Mouse (Mus musculus): ENCODE data around the gene Aebp2. TPM values are rescaled to one million over a fixed set of nuclear protein-coding genes. Genes with fewer than 3 reads are reported as not detected.
"Not testable (repeated sequence)": the region's sequence is repeated elsewhere in the genome, so short reads cannot be mapped to it uniquely, and the experiment has no call there.

Aebp2 gene
- polyA plus RNA-seq, 1 experiment from 2014 or later = 7.2 TPM

- Histone ChIP-seq H3K4me2 (no peak overlapping the region), H3K9ac (replicated peaks) (no peak overlapping the region), H3K4me1 (no peaks in the 10 kb centered on the region), H3K36me3 (peaks cover 12% of the 10 kb centered on the region), H3K9me3 (replicated peaks) (no peaks in the 10 kb centered on the region), H3K27ac (replicated peaks) (no peak overlapping the region), H3K4me3 (replicated peaks) (no peak overlapping the region), H3K27me3 (replicated peaks) (no peaks in the 10 kb centered on the region)
- ATAC-seq (ENCODE audit: low FRiP score) = no peak
- 85% methylated on average over 3 of the region's 3 CpGs for WGBS
Observed at GRCm38 (mm10) chr6:140657920-140658522, 35.6 kb downstream of the Aebp2 start.

GRCm38 (mm10) chr6:140661111-140661510 is 38.6 kb downstream of the Aebp2 start:
- H3K27ac ChIP-seq (replicated peaks) = no peak overlapping the region
- peaks cover 5% of the 10 kb centered on the region for H3K4me1 ChIP-seq
- WGBS = 89% methylated on average over 10 of the region's 10 CpGs

GRCm38 (mm10) chr6:140661777-140662176 is 39.3 kb downstream of the Aebp2 start:
- no peak overlapping the region for H3K4me3 ChIP-seq (replicated peaks)
- 0 out of 2 replicates have a peak, but pooled peaks cover 3% of the 10 kb centered on the region for H3K36me3 ChIP-seq
- no peaks in the 10 kb centered on the region for H3K9me3 ChIP-seq (replicated peaks)
- H3K27me3 ChIP-seq (replicated peaks) = no peaks in the 10 kb centered on the region
- H3K4me1 ChIP-seq = peaks cover 11% of the 10 kb centered on the region
- no peak overlapping the region for H3K9ac ChIP-seq (replicated peaks)
- 86% methylated on average over 7 of the region's 7 CpGs for WGBS
- ATAC-seq (ENCODE audit: low FRiP score) = no peak
- no peak overlapping the region for H3K27ac ChIP-seq (replicated peaks)
- no peak overlapping the region for H3K4me2 ChIP-seq

More at GRCm38 (mm10) chr6:140661111-140661510, 38.6 kb downstream of the Aebp2 start:
- no peak overlapping the region for H3K4me3 ChIP-seq (replicated peaks)
- H3K36me3 ChIP-seq = 0 out of 2 replicates have a peak, but pooled peaks cover 3% of the 10 kb centered on the region
- H3K9me3 ChIP-seq (replicated peaks) = no peaks in the 10 kb centered on the region
- H3K27me3 ChIP-seq (replicated peaks) = no peaks in the 10 kb centered on the region
- no peak for ATAC-seq (ENCODE audit: low FRiP score)
- H3K9ac ChIP-seq (replicated peaks) = no peak overlapping the region
- no peak overlapping the region for H3K4me2 ChIP-seq

- Histone ChIP-seq H3K4me3 (replicated peaks) (no peak overlapping the region), H3K4me1 (peaks cover 15% of the 10 kb centered on the region), H3K4me2 (no peak overlapping the region), H3K36me3 (0 out of 2 replicates have a peak, but pooled peaks cover 3% of the 10 kb centered on the region), H3K9ac (replicated peaks) (no peak overlapping the region), H3K27me3 (replicated peaks) (no peaks in the 10 kb centered on the region), H3K9me3 (replicated peaks) (no peaks in the 10 kb centered on the region), H3K27ac (replicated peaks) (no peak overlapping the region)
- ATAC-seq (ENCODE audit: low FRiP score) = no peak
- 73% methylated on average over 6 of the region's 6 CpGs for WGBS
Observed at GRCm38 (mm10) chr6:140662290-140662689, 39.8 kb downstream of the Aebp2 start.

- H3K27me3 ChIP-seq (replicated peaks); H3K4me3 ChIP-seq (replicated peaks); H3K36me3 ChIP-seq; H3K9ac ChIP-seq (replicated peaks); H3K4me2 ChIP-seq; H3K9me3 ChIP-seq (replicated peaks); H3K27ac ChIP-seq (replicated peaks); ATAC-seq (ENCODE audit: low FRiP score): not testable (repeated sequence)
- H3K4me1 ChIP-seq = peaks cover 20% of the 10 kb centered on the region
- WGBS = 47% methylated on average over 3 of the region's 3 CpGs
Observed at GRCm38 (mm10) chr6:140662697-140663096, 40.2 kb downstream of the Aebp2 start.

GRCm38 (mm10) chr6:140664611-140665010 is 42.1 kb downstream of the Aebp2 start:
- Histone ChIP-seq H3K27me3 (replicated peaks) (no peaks in the 10 kb centered on the region), H3K9ac (replicated peaks) (no peak overlapping the region), H3K27ac (replicated peaks) (no peak overlapping the region), H3K4me2 (no peak overlapping the region), H3K4me1 (peaks cover 21% of the 10 kb centered on the region), H3K4me3 (replicated peaks) (no peak overlapping the region), H3K36me3 (no peaks in the 10 kb centered on the region), H3K9me3 (replicated peaks) (no peaks in the 10 kb centered on the region)
- 85% methylated on average over 5 of the region's 5 CpGs for WGBS
- no peak for ATAC-seq (ENCODE audit: low FRiP score)

DNA sequence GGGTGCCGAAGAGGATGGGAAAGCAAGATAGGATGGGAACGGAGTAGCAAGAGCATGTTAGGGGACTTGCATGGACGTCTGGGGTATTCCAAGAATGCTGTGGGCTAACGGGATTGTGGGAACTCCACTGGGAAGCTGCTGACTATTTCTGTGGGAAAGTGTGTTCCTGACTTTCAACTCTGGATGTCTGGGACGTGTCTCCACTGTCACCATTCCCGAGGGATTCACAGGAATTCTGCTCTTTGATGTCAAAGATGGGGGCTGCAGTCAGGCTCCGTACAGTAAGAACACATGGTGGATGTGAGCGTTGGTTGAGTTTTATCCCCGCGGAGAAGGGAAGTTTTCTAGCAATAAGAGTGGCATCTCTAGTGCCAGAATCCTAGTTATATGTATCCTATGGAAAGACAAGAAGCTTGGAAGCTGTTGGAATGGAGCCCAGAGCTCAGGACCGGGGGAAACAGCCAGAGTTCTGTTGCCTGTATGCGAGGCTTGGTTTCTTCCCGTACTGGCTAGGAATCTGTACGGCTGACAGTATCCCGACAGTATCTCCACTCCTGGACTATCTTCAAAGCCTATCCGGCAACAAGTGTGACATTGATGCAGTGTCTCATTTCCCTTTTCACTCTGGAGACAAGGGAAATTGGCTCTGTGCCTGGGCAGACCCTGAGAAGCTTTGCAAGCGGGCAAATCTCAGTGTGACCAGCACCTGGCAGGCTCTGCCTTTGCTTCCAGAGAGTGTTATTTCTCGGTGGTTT is 44.2 kb downstream of the Aebp2 start:
- peak; percentile 62; the same call in 1 of the 2 replicates for ATAC-seq (ENCODE audit: low FRiP score)
- Histone ChIP-seq H3K9me3 (replicated peaks) (no peaks in the 10 kb centered on the region), H3K4me1 (peaks cover 21% of the 10 kb centered on the region), H3K27ac (replicated peaks) (peak overlapping the region; percentile 33), H3K9ac (replicated peaks) (no peak overlapping the region), H3K4me2 (peak overlapping the region; percentile 9; the same call in 1 of the 2 replicates), H3K4me3 (replicated peaks) (no peak overlapping the region), H3K27me3 (replicated peaks) (no peaks in the 10 kb centered on the region), H3K36me3 (no peaks in the 10 kb centered on the region)
- 40% methylated on average over 18 of the region's 18 CpGs for WGBS

GRCm38 (mm10) chr6:140667289-140667906 is 44.9 kb downstream of the Aebp2 start:
- Histone ChIP-seq H3K27ac (replicated peaks) (peak overlapping the region; percentile 72), H3K36me3 (no peaks in the 10 kb centered on the region)
- 82% methylated on average over 8 of the region's 8 CpGs for WGBS

DNA sequence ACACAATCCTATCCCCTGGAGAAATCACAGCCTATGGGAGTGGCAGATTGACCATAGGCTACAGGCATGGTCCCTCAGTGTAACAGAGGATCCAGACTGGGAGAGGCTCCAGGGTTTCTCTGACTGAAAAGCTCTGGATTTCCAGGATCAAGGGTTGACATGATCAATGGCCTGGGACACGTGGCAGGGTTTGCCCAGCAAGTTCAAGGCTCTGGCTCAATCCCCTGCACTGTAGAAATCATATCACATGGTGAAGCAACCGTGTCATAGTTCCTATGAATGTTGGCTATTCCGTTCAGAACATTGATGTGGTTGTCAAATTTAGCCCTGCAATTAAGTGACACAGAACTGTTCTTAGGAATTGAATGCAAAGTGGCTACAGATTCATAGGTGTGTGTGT is 52.0 kb downstream of the Aebp2 start:
- H3K4me2 ChIP-seq = no peak overlapping the region
- no peak for ATAC-seq (ENCODE audit: low FRiP score)
- H3K4me1 ChIP-seq = peaks cover 24% of the 10 kb centered on the region
- no peaks in the 10 kb centered on the region for H3K27me3 ChIP-seq (replicated peaks)
- no peak overlapping the region for H3K27ac ChIP-seq (replicated peaks)
- H3K36me3 ChIP-seq = no peaks in the 10 kb centered on the region
- H3K4me3 ChIP-seq (replicated peaks) = no peak overlapping the region
- H3K9me3 ChIP-seq (replicated peaks) = no peaks in the 10 kb centered on the region
- 72% methylated on average over 3 of the region's 3 CpGs for WGBS
- no peak overlapping the region for H3K9ac ChIP-seq (replicated peaks)

More at GRCm38 (mm10) chr6:140667289-140667906, 44.9 kb downstream of the Aebp2 start:
- ATAC-seq (ENCODE audit: low FRiP score) = peak; percentile 10; the same call in 1 of the 2 replicates
- H3K4me3 ChIP-seq (replicated peaks) = no peak overlapping the region
- no peak overlapping the region for H3K4me2 ChIP-seq
- H3K27me3 ChIP-seq (replicated peaks) = no peaks in the 10 kb centered on the region
- no peaks in the 10 kb centered on the region for H3K9me3 ChIP-seq (replicated peaks)
- peaks cover 21% of the 10 kb centered on the region for H3K4me1 ChIP-seq
- no peak overlapping the region for H3K9ac ChIP-seq (replicated peaks)

- Histone ChIP-seq H3K36me3 (no peaks in the 10 kb centered on the region), H3K9me3 (replicated peaks) (no peaks in the 10 kb centered on the region), H3K27me3 (replicated peaks) (0 out of 2 replicates have a peak, but pooled peaks cover 4% of the 10 kb centered on the region), H3K4me3 (replicated peaks) (no peak overlapping the region), H3K9ac (replicated peaks) (no peak overlapping the region), H3K4me1 (peaks cover 24% of the 10 kb centered on the region), H3K4me2 (no peak overlapping the region), H3K27ac (replicated peaks) (no peak overlapping the region)
- ATAC-seq (ENCODE audit: low FRiP score) = no peak
- WGBS = 93% methylated on average over 4 of the region's 4 CpGs
Observed at GRCm38 (mm10) chr6:140676094-140676493, 53.6 kb downstream of the Aebp2 start.

DNA sequence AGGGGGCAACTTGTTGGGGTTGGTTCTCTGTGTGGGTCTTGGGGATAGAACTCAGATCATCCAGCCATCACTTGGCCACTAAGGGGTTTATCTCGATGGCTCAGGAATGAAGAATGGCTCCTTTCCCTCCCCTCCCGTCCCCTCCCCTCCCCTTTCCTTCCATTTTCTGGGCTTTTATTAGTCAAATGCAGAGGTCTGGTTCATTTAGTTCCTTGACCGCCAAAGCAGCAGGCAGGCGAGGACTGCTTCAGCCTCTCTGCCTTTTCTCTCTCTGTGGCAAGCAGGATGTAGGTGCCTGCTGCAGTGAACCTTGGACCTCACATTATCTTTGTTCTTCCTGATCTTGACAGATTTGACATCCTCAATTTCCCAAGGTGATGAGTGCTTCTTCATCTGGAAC is 54.6 kb downstream of the Aebp2 start:
- Histone ChIP-seq H3K27me3 (replicated peaks) (0 out of 2 replicates have a peak, but pooled peaks cover 4% of the 10 kb centered on the region), H3K4me2 (no peak overlapping the region), H3K4me1 (peaks cover 25% of the 10 kb centered on the region), H3K9ac (replicated peaks) (no peak overlapping the region), H3K9me3 (replicated peaks) (no peaks in the 10 kb centered on the region), H3K4me3 (replicated peaks) (no peak overlapping the region), H3K36me3 (no peaks in the 10 kb centered on the region), H3K27ac (replicated peaks) (no peak overlapping the region)
- no peak for ATAC-seq (ENCODE audit: low FRiP score)
- 14% methylated on average over 4 of the region's 4 CpGs for WGBS
